Mouse (Mus musculus) inflammation-experienced regulatory T-cells, adult 16 weeks (primary cell): Measurements from ENCODE around the gene Dcps. TPM values are rescaled to one million over a fixed set of nuclear protein-coding genes. Genes with fewer than 3 reads are reported as not detected.

ENCODE experiments used
- polyA plus RNA-seq: library from polyadenylated mRNA; unstranded; fragments of 100-300 nt; shearing (Covaris generic); gene quantifications from one replicate; pipeline ENCODE4 v1.2.1, GENCODE M21; 2017

Dcps gene
- polyA plus RNA-seq: 81.1 TPM

GRCm38 (mm10) chr9:35175251-35176123 is at the start of gene Dcps:
Gene Dcps, minus strand, starts transcription at chr9:35176061.

GRCm38 (mm10) chr9:35210542-35211474 is 34.9 kb upstream of the Dcps start, which contains the start of gene Foxred1:
Gene Foxred1, minus strand, starts transcription at chr9:35211055.

GRCm38 (mm10) chr9:35199772-35200471 is 24.1 kb upstream of the Dcps start, which contains the start of the genes Srpr and Tirap:
Gene Srpr, plus strand, starts transcription at chr9:35200175.
Gene Tirap, minus strand, starts transcription at chr9:35200291.

GRCm38 (mm10) chr9:35119168-35119567 is 56.7 kb downstream of the Dcps start, which contains the start of gene St3gal4:
Gene St3gal4, minus strand, starts transcription at chr9:35119268.

Other genes with a start within 250 kb of the Dcps start
- 25.4 TPM for gene St3gal4, start 56.8 kb downstream of the Dcps start, polyA plus RNA-seq
- 164 TPM for gene Srpr, start 24.1 kb upstream of the Dcps start, polyA plus RNA-seq
- gene Tirap, start 24.2 kb upstream of the Dcps start, polyA plus RNA-seq: 8.7 TPM
- 59.2 TPM for gene Foxred1, start 35.0 kb upstream of the Dcps start, polyA plus RNA-seq
- gene Fam118b, start 91.7 kb upstream of the Dcps start, polyA plus RNA-seq: 64.2 TPM
- gene Rpusd4, start 91.8 kb upstream of the Dcps start, polyA plus RNA-seq: 54.7 TPM
- gene Cdon, start 245.1 kb upstream of the Dcps start, polyA plus RNA-seq: 4.3 TPM